Mouse (Mus musculus) lung, postnatal 0 days (tissue): ENCODE measurements around the gene Cep112.

Experiments
- CTCF ChIP-seq: IDR thresholded peaks from 2 replicates; pipeline ENCODE4 v1.5.1; 2016; ENCODE audit warnings: antibody characterized with exemption, mild to moderate bottlenecking
- EP300 ChIP-seq: IDR thresholded peaks from 2 replicates; pipeline ENCODE4 v1.6.1; 2016; ENCODE audit warnings: antibody characterized with exemption, mild to moderate bottlenecking, control low read depth

GRCm38 (mm10) chr11:108862360-108862759 is 437.4 kb downstream of the Cep112 start:
- no peak for TF ChIP-seq CTCF
- no peak for TF ChIP-seq EP300
